Mouse (Mus musculus): ENCODE results near the gene Zbtb16. TPM values are rescaled to one million over a fixed set of nuclear protein-coding genes. Genes with fewer than 3 reads are reported as not detected.
A peak's percentile ranks its signal among the peaks of the same experiment; 100 is the strongest.

Zbtb16 gene
- polyA plus RNA-seq, 1 experiment from 2014 or later = 3.0 TPM

- Histone ChIP-seq H3K4me3 (ENCODE audit: low read depth, low read length) (no peak overlapping the region), H3K36me3 (replicated peaks; ENCODE audit: control insufficient read depth, insufficient read depth, low read depth, low read length) (no peaks in the 10 kb centered on the region), H3K4me2 (ENCODE audit: low read depth, low read length) (no peak overlapping the region), H3K9me3 (replicated peaks; ENCODE audit: control insufficient read depth, low read length) (no peaks in the 10 kb centered on the region), H3K27me3 (ENCODE audit: control insufficient read depth, insufficient read depth, low read length) (no peaks in the 10 kb centered on the region), H3K27ac (replicated peaks; ENCODE audit: low read depth, low read length) (no peak overlapping the region), H3K9ac (replicated peaks; ENCODE audit: low read length) (no peak overlapping the region), H3K4me1 (ENCODE audit: control insufficient read depth, insufficient read depth, low read length) (peaks cover 4% of the 10 kb centered on the region)
- no peak for DNase-seq (ENCODE audit: low spot score)
- 82% methylated on average over 6 of the region's 6 CpGs for WGBS
- no peak for ATAC-seq (replicated peaks; ENCODE audit: insufficient number of reproducible peaks, low FRiP score, low TSS enrichment, low read depth)
These were observed 91.6 kb downstream of the Zbtb16 start for GRCm38 (mm10) chr9:48744451-48744850.

DNA sequence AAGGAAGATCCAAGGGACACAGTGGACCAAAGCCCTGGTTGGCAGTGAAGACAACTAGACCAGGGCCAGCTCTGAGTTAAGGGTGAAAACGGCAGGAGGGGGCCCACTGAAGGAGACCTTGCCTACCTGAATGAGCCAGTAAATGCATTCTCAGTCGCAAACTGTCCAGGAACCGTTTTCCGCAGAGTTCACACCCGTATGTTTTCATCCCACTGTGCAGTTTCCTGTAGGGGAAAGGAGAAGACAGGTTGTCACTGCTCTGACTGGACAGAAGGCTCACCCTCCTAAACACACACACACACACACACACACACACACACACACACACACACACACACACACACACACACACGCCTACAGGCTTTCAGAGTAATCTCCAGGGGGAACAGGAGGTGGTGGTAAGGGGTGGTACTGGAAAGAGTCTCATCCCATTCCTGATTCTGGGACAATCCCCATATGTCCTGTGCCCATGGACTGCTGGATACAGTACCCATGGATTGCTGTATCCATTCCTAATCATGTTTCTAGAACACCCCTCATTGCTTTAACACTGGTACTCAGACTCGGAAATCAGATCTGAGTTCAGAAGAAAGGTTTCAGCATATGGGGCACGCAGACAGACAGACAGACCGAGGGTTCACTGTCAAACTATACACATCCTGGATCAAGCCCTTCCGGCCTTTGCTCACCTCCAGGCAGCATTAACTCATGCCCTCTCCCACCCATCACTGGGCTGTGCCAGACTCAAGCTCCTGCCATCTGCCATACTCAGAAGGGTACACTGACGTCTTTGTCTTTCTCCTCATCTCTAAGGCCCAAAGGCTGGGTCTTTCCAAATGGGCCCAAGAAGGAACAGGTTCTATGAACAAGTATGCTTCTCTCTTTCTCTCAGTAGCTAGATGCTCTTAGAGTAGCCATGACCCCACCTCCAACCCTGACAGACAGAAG lies 92.4 kb downstream of the Zbtb16 start:
- Histone ChIP-seq H3K36me3 (replicated peaks; ENCODE audit: control insufficient read depth, insufficient read depth, low read depth, low read length) (no peaks in the 10 kb centered on the region), H3K27ac (replicated peaks; ENCODE audit: low read depth, low read length) (no peak overlapping the region), H3K4me2 (ENCODE audit: low read depth, low read length) (no peak overlapping the region), H3K9me3 (replicated peaks; ENCODE audit: control insufficient read depth, low read length) (no peaks in the 10 kb centered on the region), H3K4me1 (ENCODE audit: control insufficient read depth, insufficient read depth, low read length) (peaks cover 4% of the 10 kb centered on the region), H3K27me3 (ENCODE audit: control insufficient read depth, insufficient read depth, low read length) (no peaks in the 10 kb centered on the region), H3K9ac (replicated peaks; ENCODE audit: low read length) (no peak overlapping the region), H3K4me3 (ENCODE audit: low read depth, low read length) (no peak overlapping the region)
- WGBS = 91% methylated on average over 11 of the region's 11 CpGs
- no peak for ATAC-seq (replicated peaks; ENCODE audit: insufficient number of reproducible peaks, low FRiP score, low TSS enrichment, low read depth)
- DNase-seq (ENCODE audit: low spot score) = no peak

GRCm38 (mm10) chr9:48742150-48742549 lies 93.9 kb downstream of the Zbtb16 start:
- Histone ChIP-seq H3K4me3 (ENCODE audit: low read depth, low read length) (no peak overlapping the region), H3K4me1 (ENCODE audit: control insufficient read depth, insufficient read depth, low read length) (peaks cover 4% of the 10 kb centered on the region), H3K9me3 (replicated peaks; ENCODE audit: control insufficient read depth, low read length) (no peaks in the 10 kb centered on the region), H3K36me3 (replicated peaks; ENCODE audit: control insufficient read depth, insufficient read depth, low read depth, low read length) (no peaks in the 10 kb centered on the region), H3K9ac (replicated peaks; ENCODE audit: low read length) (no peak overlapping the region), H3K27me3 (ENCODE audit: control insufficient read depth, insufficient read depth, low read length) (no peaks in the 10 kb centered on the region), H3K4me2 (ENCODE audit: low read depth, low read length) (no peak overlapping the region), H3K27ac (replicated peaks; ENCODE audit: low read depth, low read length) (no peak overlapping the region)
- WGBS = 94% methylated on average over 7 of the region's 7 CpGs
- no peak for DNase-seq (ENCODE audit: low spot score)
- no peak for ATAC-seq (replicated peaks; ENCODE audit: insufficient number of reproducible peaks, low FRiP score, low TSS enrichment, low read depth)

DNA sequence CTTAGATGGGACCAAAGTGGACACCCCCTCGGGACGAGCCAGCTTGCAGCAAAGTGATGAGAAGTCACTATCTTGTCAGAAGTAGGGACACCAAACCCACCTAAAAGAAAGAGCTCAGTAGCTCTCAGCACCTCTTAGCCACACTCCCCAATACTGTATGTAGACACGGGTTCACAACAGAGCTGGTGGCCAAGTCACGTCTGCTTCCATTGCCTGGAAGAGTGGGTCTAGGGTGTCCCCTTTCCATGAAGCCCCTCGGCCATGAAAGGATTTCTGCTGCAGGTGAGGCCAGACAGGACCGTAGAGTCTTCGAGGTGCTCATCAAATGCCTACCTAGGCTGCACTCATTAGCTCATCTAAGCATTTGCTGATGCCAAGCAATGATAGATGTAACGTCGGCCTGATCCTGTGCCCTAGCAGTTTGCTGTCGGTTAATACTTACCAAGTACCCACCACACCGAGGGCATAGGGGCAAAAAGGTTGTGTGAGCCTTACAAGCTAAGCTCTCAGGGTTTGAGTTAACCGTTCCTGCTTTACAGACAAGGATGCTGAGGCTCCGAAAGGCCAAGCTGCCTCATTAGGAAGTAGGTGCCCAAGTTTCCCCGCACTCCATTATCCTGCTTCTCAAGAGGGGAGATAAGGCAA lies 94.5 kb downstream of the Zbtb16 start:
- H3K36me3 ChIP-seq (replicated peaks; ENCODE audit: control insufficient read depth, insufficient read depth, low read depth, low read length) = no peaks in the 10 kb centered on the region
- H3K4me3 ChIP-seq (ENCODE audit: low read depth, low read length) = no peak overlapping the region
- H3K9ac ChIP-seq (replicated peaks; ENCODE audit: low read length) = no peak overlapping the region
- H3K27ac ChIP-seq (replicated peaks; ENCODE audit: low read depth, low read length) = no peak overlapping the region
- H3K4me2 ChIP-seq (ENCODE audit: low read depth, low read length) = no peak overlapping the region
- DNase-seq (ENCODE audit: low spot score) = no peak
- H3K4me1 ChIP-seq (ENCODE audit: control insufficient read depth, insufficient read depth, low read length) = peaks cover 4% of the 10 kb centered on the region
- H3K27me3 ChIP-seq (ENCODE audit: control insufficient read depth, insufficient read depth, low read length) = no peaks in the 10 kb centered on the region
- no peaks in the 10 kb centered on the region for H3K9me3 ChIP-seq (replicated peaks; ENCODE audit: control insufficient read depth, low read length)
- ATAC-seq (replicated peaks; ENCODE audit: insufficient number of reproducible peaks, low FRiP score, low TSS enrichment, low read depth) = no peak
- 93% methylated on average over 14 of the region's 14 CpGs for WGBS

- H3K4me2 ChIP-seq (ENCODE audit: low read depth, low read length) = no peak overlapping the region
- H3K36me3 ChIP-seq (replicated peaks; ENCODE audit: control insufficient read depth, insufficient read depth, low read depth, low read length) = no peaks in the 10 kb centered on the region
- no peak overlapping the region for H3K4me3 ChIP-seq (ENCODE audit: low read depth, low read length)
- no peak overlapping the region for H3K9ac ChIP-seq (replicated peaks; ENCODE audit: low read length)
- H3K27ac ChIP-seq (replicated peaks; ENCODE audit: low read depth, low read length) = no peak overlapping the region
- ATAC-seq (replicated peaks; ENCODE audit: insufficient number of reproducible peaks, low FRiP score, low TSS enrichment, low read depth) = 0 out of 2 replicates have a peak, but pooled peaks have one; percentile 8
- DNase-seq (ENCODE audit: low spot score) = no peak
- H3K9me3 ChIP-seq (replicated peaks; ENCODE audit: control insufficient read depth, low read length) = no peaks in the 10 kb centered on the region
- H3K4me1 ChIP-seq (ENCODE audit: control insufficient read depth, insufficient read depth, low read length) = peaks cover 4% of the 10 kb centered on the region
- H3K27me3 ChIP-seq (ENCODE audit: control insufficient read depth, insufficient read depth, low read length) = no peaks in the 10 kb centered on the region
- WGBS = 78% methylated on average over 4 of the region's 4 CpGs
These were observed 95.2 kb downstream of the Zbtb16 start for GRCm38 (mm10) chr9:48740732-48741255.

DNA sequence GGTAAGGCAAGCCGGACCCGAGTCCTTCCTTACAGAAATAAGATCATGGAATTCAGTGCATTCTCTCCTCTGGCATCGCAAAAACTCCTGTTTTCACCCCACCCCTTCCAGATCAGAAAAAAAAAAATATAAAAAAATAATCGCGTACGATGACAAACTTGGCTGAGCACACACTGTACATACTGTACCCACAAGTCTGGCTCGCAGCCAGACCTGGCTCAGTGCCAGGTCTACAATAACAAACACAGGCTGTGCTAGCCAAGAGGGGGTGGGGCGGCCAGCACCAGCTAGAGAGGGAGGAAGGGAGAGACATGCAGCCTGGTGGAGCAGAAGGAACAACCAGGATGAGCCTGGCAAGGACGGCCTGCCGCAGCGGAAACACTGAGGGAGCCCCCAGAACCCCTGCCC lies 95.9 kb downstream of the Zbtb16 start:
- Histone ChIP-seq H3K4me1 (ENCODE audit: control insufficient read depth, insufficient read depth, low read length) (peaks cover 4% of the 10 kb centered on the region), H3K36me3 (replicated peaks; ENCODE audit: control insufficient read depth, insufficient read depth, low read depth, low read length) (no peaks in the 10 kb centered on the region), H3K9me3 (replicated peaks; ENCODE audit: control insufficient read depth, low read length) (no peaks in the 10 kb centered on the region), H3K27ac (replicated peaks; ENCODE audit: low read depth, low read length) (no peak overlapping the region), H3K4me3 (ENCODE audit: low read depth, low read length) (no peak overlapping the region), H3K9ac (replicated peaks; ENCODE audit: low read length) (no peak overlapping the region; the same call in 1 of the 2 replicates), H3K4me2 (ENCODE audit: low read depth, low read length) (peak overlapping the region; percentile 8; the same call in 1 of the 2 replicates), H3K27me3 (ENCODE audit: control insufficient read depth, insufficient read depth, low read length) (no peaks in the 10 kb centered on the region)
- DNase-seq (ENCODE audit: low spot score) (peak; percentile 82), ATAC-seq (replicated peaks; ENCODE audit: insufficient number of reproducible peaks, low FRiP score, low TSS enrichment, low read depth) (peak; percentile 90)
- 49% methylated on average over 11 of the region's 11 CpGs for WGBS

DNA sequence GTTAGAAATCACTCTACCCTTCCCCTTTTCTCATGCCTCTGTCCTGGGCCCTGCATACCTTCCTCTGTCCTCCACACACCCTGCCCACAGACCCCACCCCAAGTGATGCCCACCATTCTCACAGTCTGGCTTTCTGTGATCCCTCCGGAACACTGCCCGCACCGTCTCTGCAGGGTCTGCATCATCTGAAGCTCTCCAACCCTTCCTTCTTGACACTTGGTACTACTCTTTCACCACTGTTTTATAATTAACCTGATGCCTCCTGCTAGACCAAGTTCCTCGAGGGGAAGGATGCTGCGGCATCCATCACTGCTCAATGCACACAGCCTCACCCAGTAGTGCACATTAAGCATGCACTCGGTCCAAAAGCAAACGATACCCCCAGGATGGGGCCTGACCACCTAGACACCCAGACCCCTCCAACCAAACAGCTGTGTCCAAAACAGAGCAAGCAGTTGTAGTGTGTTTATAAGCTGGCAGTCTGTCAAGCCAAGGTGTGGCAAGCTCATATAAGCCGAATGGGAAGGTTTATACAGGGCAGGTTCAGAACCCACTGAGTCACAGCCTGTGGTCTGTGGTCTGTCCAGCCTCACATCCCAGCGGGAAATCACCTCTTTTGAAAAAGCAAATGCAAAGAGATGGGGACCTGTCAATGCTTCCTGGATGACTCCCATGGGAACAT lies 97.1 kb downstream of the Zbtb16 start:
- Histone ChIP-seq H3K9me3 (replicated peaks; ENCODE audit: control insufficient read depth, low read length) (no peaks in the 10 kb centered on the region), H3K36me3 (replicated peaks; ENCODE audit: control insufficient read depth, insufficient read depth, low read depth, low read length) (no peaks in the 10 kb centered on the region), H3K4me1 (ENCODE audit: control insufficient read depth, insufficient read depth, low read length) (peaks cover 4% of the 10 kb centered on the region), H3K27ac (replicated peaks; ENCODE audit: low read depth, low read length) (no peak overlapping the region), H3K27me3 (ENCODE audit: control insufficient read depth, insufficient read depth, low read length) (no peaks in the 10 kb centered on the region), H3K4me2 (ENCODE audit: low read depth, low read length) (no peak overlapping the region), H3K4me3 (ENCODE audit: low read depth, low read length) (no peak overlapping the region), H3K9ac (replicated peaks; ENCODE audit: low read length) (no peak overlapping the region)
- no peak for ATAC-seq (replicated peaks; ENCODE audit: insufficient number of reproducible peaks, low FRiP score, low TSS enrichment, low read depth)
- no peak for DNase-seq (ENCODE audit: low spot score)
- 89% methylated on average over 9 of the region's 9 CpGs for WGBS

Measured in embryonic facial prominence, embryonic 11.5 days (tissue).